Mouse (Mus musculus) natural killer cell, adult 2 months (primary cell): ENCODE results near the gene Adam22.
"Not testable (repeated sequence)": the region's sequence is repeated elsewhere in the genome, so short reads cannot be mapped to it uniquely, and the experiment has no call there.

ENCODE experiments used
- DNase-seq, 2 experiments: peaks; one replicate each; pipeline ENCODE4 v3.0.0; 2022; ENCODE audit warnings: low spot score in 2 of 2

Gene Adam22

GRCm38 (mm10) chr5:8057018-8057323 is 311.0 kb downstream of the Adam22 start:
- DNase-seq: no peak

- DNase-seq: peak; percentile 82 to 86
These were observed 311.6 kb downstream of the Adam22 start for GRCm38 (mm10) chr5:8056141-8057017.

DNA sequence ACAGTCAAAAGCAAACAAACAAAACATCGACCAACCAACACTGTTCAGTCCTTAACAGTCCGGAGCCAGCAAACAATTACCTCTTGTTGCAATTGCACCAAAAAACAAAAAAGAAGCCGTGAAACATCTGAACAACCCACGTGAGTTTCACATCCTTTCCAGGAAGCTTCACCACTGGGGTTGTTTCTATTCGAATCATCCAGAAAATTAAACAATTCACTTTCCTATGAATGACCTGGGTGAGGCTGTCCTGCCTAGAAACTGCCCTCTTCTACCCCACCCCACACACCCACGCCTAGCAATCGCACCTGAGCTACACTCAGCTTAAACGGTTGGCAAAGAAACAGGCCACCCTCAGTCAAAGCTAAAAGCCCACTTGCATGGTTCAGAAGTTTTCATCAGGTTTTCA is 312.2 kb downstream of the Adam22 start:
- DNase-seq: no peak

GRCm38 (mm10) chr5:8053827-8054226 is 314.1 kb downstream of the Adam22 start:
- no peak for DNase-seq

DNA sequence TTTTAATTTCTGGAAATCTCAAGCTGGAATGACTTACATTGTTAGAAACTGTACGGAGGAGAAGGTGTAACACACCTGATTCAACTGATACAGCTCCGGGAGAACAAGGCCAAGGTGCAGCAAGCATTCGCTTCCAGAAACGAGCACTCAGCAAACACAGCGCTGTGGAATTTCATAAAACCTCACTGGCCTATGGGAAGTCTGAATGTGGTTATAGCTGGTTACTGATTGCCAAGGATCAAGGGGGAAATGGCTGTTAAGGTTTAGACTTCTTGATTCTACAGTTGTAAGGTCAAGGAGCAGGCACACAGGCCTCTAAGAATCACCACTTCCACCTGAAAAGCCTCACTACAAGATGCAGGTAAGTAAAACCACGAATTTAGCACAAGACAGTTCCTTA is 322.1 kb downstream of the Adam22 start, which contains the start of gene Sri:
TSS of gene Sri (plus strand) at position 224 of the 400 bp plus-strand sequence.
- DNase-seq: no peak

GRCm38 (mm10) chr5:8034596-8034995 is 333.4 kb downstream of the Adam22 start:
- DNase-seq: not testable (repeated sequence)
